Mouse (Mus musculus): ENCODE results near the gene Zfp648.

The Zfp648 gene

GRCm38 (mm10) chr1:154200955-154201722 lies at the start of gene Zfp648:
Zfp648 (plus strand) TSS chr1:154201187.
- no peak for DNase-seq (ENCODE audit: low spot score in 2 of 2)

- DNase-seq (ENCODE audit: low spot score in 2 of 2) = no peak
Observed at GRCm38 (mm10) chr1:154152539-154152938, 48.4 kb upstream of the Zfp648 start.

- DNase-seq (ENCODE audit: low spot score in 2 of 2) = no peak
Observed at GRCm38 (mm10) chr1:154153800-154154199, 47.2 kb upstream of the Zfp648 start.

DNA sequence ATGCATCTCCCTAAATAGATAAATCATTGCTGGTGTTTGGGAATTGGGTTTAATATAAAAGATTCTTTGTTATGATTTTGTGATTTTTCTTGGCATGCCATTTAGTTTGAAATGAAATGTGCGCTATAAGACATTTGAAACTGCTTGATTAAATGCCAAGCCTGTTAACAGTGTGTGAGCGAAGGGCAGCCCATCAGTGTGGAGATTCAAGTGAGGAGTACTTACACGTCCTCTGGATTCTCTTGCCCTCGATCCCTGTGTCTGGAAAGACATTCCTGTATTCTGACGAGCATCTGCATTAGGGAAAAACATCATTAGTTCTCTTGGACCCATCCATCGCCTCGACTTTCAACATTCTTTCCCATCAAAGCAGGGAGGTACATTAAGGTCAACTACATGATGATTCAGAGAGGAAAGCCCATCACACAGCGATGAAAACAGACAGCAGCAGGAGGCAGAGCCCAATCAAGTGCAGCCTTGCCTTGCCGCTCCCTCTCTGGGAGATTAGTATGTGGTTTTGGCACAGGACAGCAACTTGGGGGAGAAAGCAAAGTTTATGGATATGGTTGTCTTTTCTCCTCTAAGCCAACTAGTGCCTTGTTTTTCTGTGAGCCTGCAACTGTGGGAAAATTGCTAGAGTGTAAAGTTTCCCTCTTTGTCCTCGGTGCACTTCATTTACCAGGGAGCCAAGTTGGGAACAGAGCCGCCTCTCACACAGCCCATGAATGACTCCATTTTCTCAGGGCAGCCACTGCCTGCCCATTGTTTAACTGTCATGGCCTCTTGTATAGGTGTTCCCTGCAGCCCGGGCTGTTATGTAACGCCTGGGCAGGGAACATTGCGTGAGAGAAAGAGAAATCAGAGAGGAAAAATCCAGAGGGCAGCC lies 44.6 kb upstream of the Zfp648 start:
- DNase-seq (ENCODE audit: low spot score in 2 of 2) = no peak

GRCm38 (mm10) chr1:154157131-154157530 lies 43.9 kb upstream of the Zfp648 start:
- DNase-seq (ENCODE audit: low spot score in 2 of 2) = no peak

GRCm38 (mm10) chr1:154167696-154168095 lies 33.3 kb upstream of the Zfp648 start:
- no peak for DNase-seq (ENCODE audit: low spot score in 2 of 2)

DNA sequence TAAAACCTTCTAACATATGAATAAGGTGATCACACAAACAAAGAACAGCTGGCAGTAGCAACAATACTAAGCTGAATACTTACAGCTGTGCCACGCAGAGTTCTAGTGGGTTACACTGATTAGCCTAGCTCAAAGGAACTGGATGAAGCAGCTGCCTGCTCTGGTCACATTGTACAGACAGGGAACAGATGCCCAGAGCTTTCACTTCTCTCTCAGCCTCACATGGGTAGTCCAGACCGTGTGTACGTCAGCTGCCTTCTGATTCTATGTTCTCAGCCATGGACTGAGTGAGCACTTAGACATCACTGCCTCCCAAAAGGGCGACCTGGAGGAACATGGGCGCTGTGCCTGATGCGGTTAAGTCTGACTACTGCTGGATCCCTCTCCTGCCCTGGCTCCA lies 25.7 kb upstream of the Zfp648 start:
- DNase-seq (ENCODE audit: low spot score in 2 of 2) = no peak

DNA sequence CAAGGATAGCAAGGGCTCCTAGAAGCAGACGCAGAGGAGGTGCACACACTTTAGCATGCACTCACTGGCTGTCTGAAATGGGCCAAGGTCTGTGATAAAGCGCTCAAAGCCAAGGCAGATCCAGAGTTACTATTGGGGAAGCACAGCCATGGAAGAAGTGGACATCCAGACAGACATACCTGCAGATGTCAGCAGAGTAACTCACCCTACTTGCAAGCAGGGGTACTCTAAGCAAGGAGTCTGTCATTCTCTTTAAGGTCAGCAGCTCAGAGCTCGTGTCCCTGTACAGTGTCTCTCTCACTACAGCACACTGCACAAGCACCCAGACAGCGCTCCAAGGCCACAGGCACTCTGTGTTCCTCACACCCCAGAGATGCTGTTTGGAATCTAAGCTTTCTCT lies 23.2 kb upstream of the Zfp648 start:
- DNase-seq (ENCODE audit: low spot score in 2 of 2) = no peak

DNA sequence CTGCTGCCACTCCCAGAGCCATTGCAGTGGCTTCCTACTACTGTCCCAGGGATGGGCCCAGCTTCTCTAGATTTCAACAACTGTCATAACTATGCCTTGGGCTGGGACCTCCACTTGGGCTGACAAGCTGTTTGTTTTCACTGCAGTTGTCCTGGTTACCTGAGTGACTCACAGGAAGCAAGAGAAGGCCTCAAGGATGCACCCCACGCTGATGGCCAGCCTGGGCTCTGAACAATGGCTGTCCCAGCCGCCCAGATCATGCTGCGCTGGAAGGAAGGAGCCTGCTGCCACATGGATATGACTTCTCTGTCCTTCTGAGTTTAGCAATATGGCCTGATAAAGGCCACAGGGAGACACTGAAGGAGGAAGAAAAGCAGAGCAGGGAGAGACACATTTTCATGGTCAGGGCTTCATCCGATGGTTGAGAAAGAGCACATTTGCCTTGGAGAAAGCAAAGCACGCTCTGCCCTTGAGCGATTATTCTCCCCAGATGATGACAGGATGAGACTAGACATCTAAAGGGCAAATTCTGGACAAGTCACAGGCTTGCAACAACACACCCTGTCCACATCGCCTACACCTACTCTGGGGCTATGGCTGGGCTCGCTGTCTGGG lies 22.3 kb upstream of the Zfp648 start:
- no peak for DNase-seq (ENCODE audit: low spot score in 2 of 2)

DNA sequence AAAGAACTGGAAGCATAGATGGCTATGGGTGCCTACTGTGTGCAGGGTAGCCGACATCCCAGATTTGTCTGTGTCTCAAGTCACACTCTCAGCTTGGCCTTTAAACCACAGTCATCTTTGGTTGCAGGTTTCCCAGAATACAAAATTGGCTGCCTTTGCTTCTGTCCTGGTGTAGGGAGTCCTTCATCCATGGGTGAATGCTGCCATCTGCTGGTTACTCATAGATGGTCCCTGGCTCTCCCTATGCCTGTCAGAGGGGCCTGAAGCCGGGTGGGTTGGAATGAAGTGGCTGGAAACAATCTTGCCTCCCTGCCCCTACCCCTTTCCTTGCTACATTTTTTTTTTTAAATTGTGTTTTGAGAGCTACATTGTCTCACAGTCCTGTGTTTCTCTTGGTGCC lies 20.0 kb upstream of the Zfp648 start:
- peak; percentile 64 to 76 for DNase-seq (ENCODE audit: low spot score in 2 of 2)

GRCm38 (mm10) chr1:154182396-154183076 lies 18.5 kb upstream of the Zfp648 start:
- DNase-seq (ENCODE audit: low spot score in 2 of 2) = no peak

GRCm38 (mm10) chr1:154183077-154183751 lies 17.8 kb upstream of the Zfp648 start:
- DNase-seq (ENCODE audit: low spot score in 2 of 2) = no peak

DNA sequence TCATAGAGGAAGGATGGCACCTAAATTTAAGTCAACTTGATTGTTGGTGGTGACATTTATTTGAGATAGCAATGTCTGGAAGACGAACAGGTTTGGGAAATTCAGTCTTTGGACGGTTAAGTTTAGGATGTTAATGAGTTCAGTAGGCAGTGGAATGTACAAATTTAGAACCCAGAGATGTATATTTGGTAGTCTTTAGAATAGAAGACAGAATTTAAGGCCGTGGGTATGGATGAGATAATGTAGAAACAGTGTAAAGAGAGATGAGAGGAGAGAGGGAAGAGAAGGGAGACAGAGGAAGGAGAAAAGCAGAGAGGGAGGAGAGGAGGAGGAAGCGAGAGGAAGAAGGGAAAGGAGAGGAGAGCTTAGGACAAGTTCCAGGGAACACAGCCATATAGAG lies 12.8 kb upstream of the Zfp648 start:
- DNase-seq (ENCODE audit: low spot score in 2 of 2) = no peak

DNA sequence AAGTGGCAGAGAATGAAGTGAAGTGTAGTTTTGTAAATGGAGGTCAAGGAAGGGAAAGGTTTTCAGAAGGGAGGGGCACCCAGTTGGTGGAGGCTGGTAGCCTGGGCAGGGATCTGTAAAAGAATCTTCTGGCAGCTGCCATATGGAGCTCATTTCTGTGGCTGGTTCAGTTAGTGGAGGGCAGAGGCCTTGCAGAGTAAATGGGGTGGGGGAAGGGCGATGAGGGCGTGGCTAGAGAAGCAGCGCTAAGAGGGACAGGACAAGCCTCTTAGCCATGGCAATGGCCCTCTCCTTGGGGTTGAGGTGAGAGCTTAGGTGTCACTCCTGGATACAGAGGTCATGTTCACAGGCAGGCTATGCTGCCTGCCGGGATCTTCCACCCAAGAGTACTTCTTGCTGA lies 12.4 kb upstream of the Zfp648 start:
- no peak for DNase-seq (ENCODE audit: low spot score in 2 of 2)

- DNase-seq (ENCODE audit: low spot score in 2 of 2) = peak in 1 of 2 experiments; percentile 58
Observed at GRCm38 (mm10) chr1:154189842-154190530, 11.0 kb upstream of the Zfp648 start.

- no peak for DNase-seq (ENCODE audit: low spot score in 2 of 2)
Observed at GRCm38 (mm10) chr1:154198896-154199295, 2.1 kb upstream of the Zfp648 start.

DNA sequence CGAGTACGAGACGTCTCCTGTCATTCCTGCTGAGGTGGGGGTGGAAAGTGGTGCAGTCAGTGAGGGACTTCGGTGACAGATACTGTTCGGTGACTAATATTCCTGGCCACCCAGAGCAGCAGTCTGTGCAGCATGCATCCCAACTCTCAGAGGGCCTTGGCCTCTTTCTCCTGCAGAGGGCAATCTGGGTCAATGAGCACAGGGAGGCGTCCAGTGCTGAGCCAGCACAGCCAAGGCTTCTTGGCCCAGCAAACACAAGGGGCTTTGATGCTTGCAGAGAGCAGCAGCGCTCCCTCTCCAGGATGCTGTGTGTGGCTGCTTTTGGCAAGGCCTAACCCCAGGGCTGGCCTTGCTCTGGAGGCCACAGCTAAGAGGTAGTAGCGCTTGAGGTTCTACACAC lies 1.6 kb downstream of the Zfp648 start:
- no peak for DNase-seq (ENCODE audit: low spot score in 2 of 2)

- DNase-seq (ENCODE audit: low spot score in 2 of 2) = no peak
Observed at GRCm38 (mm10) chr1:154203386-154203785, 2.4 kb downstream of the Zfp648 start.

- DNase-seq (ENCODE audit: low spot score in 2 of 2) = no peak
Observed at GRCm38 (mm10) chr1:154204652-154205573, 3.9 kb downstream of the Zfp648 start.

- no peak for DNase-seq (ENCODE audit: low spot score in 2 of 2)
Observed at GRCm38 (mm10) chr1:154219991-154220390, 19.0 kb downstream of the Zfp648 start.
